Mouse (Mus musculus): ENCODE measurements around the gene Msh6. TPM values are rescaled to one million over a fixed set of nuclear protein-coding genes. Genes with fewer than 3 reads are reported as not detected.
"Not testable (repeated sequence)": the region's sequence is repeated elsewhere in the genome, so short reads cannot be mapped to it uniquely, and the experiment has no call there.

The Msh6 gene
- total and polyA plus RNA-seq, 3 experiments: 126 to 167 (median 144) TPM

GRCm38 (mm10) chr17:87971696-87972591 is 2.9 kb upstream of the Msh6 start:
- peaks cover 0 to 12% of the 10 kb centered on the region in 2 experiments; a peak in 2 of 4 replicates for H3K36me3 ChIP-seq (ENCODE audit: control insufficient read depth in 1 of 2, insufficient read depth in 2 of 2, low read length in 2 of 2)
- peak overlapping the region; percentile 39 for H3K9ac ChIP-seq (ENCODE audit: control insufficient read depth, low read depth, low read length, poor library complexity, severe bottlenecking)
- 0 out of 2 replicates have a peak, but pooled peaks have one; percentile 32 for TF ChIP-seq SIN3A (IDR thresholded peaks at IDR 0.05; ENCODE audit: low read length)
- TF ChIP-seq E2F4 (IDR thresholded peaks at IDR 0.05; ENCODE audit: borderline replicate concordance, low read depth, low read length): 0 out of 2 replicates have a peak, but pooled peaks have one; percentile 31
- peak; percentile 66 for DNase-seq (ENCODE audit: low read depth, low spot score)
- peaks cover 20% of the 10 kb centered on the region for H3K79me2 ChIP-seq (ENCODE audit: control insufficient read depth, insufficient read depth, low read length, poor library complexity)
- not testable (repeated sequence) for H3K27me3 ChIP-seq (ENCODE audit: control insufficient read depth in 1 of 2, insufficient read depth in 2 of 2, low read length in 2 of 2); H3K4me1 ChIP-seq (ENCODE audit: control insufficient read depth in 1 of 2, insufficient read depth in 2 of 2, low read length in 2 of 2); H3K9me3 ChIP-seq (replicated peaks; ENCODE audit: insufficient read depth, low read length)
- H3K27ac ChIP-seq (ENCODE audit: control insufficient read depth, low read depth, low read length): peak overlapping the region; percentile 95
- H3K4me3 ChIP-seq (ENCODE audit: control insufficient read depth in 1 of 2, insufficient read depth in 1 of 2, low read depth in 2 of 2, low read length in 2 of 2): peak overlapping the region; percentile 14 to 43; a peak in 2 of 4 replicates

- Histone ChIP-seq H3K27me3 (ENCODE audit: control insufficient read depth in 1 of 2, insufficient read depth in 2 of 2, low read length in 2 of 2) (no peaks in the 10 kb centered on the region), H3K4me1 (ENCODE audit: control insufficient read depth in 1 of 2, insufficient read depth in 2 of 2, low read length in 2 of 2) (peaks cover 5 to 11% of the 10 kb centered on the region in 2 experiments; a peak in 3 of 4 replicates), H3K9me3 (replicated peaks; ENCODE audit: insufficient read depth, low read length) (no peaks in the 10 kb centered on the region), H3K9ac (ENCODE audit: control insufficient read depth, low read depth, low read length, poor library complexity, severe bottlenecking) (no peak overlapping the region), H3K27ac (ENCODE audit: control insufficient read depth, low read depth, low read length) (peak overlapping the region; percentile 91; the same call in 1 of the 2 replicates), H3K36me3 (ENCODE audit: control insufficient read depth in 1 of 2, insufficient read depth in 2 of 2, low read length in 2 of 2) (peaks cover 6 to 21% of the 10 kb centered on the region in 2 experiments), H3K79me2 (ENCODE audit: control insufficient read depth, insufficient read depth, low read length, poor library complexity) (peaks cover 29% of the 10 kb centered on the region), H3K4me3 (ENCODE audit: control insufficient read depth in 1 of 2, insufficient read depth in 1 of 2, low read depth in 2 of 2, low read length in 2 of 2) (no peak overlapping the region)
- no peak for DNase-seq (ENCODE audit: low read depth, low spot score)
- no peak for TF ChIP-seq JUND (IDR thresholded peaks at IDR 0.05; ENCODE audit: low read depth, low read length)
- TF ChIP-seq MAFK (IDR thresholded peaks at IDR 0.05; ENCODE audit: borderline replicate concordance, low read depth, low read length): no peak
- TF ChIP-seq RCOR1 (IDR thresholded peaks at IDR 0.05; ENCODE audit: low read depth, low read length): no peak
- TF ChIP-seq USF2 (IDR thresholded peaks at IDR 0.05; ENCODE audit: borderline replicate concordance in 1 of 2, insufficient read depth in 1 of 2, low read depth in 1 of 2, low read length in 2 of 2): no peak
- TF ChIP-seq MAZ (IDR thresholded peaks at IDR 0.05; ENCODE audit: low read depth, low read length): no peak
- no peak for TF ChIP-seq UBTF (IDR thresholded peaks at IDR 0.05; ENCODE audit: borderline replicate concordance, insufficient read depth, low read depth, low read length)
- no peak for TF ChIP-seq POLR2AphosphoS5 (IDR thresholded peaks at IDR 0.05; ENCODE audit: borderline replicate concordance, low read depth, low read length)
- no peak for TF ChIP-seq GABPA (IDR thresholded peaks at IDR 0.05; ENCODE audit: low read depth, low read length)
- TF ChIP-seq GATA1 (IDR thresholded peaks at IDR 0.05; ENCODE audit: low read depth, low read length): no peak
- TF ChIP-seq ZC3H11A (IDR thresholded peaks at IDR 0.05; ENCODE audit: low read depth, low read length): no peak
- no peak for TF ChIP-seq E2F4 (IDR thresholded peaks at IDR 0.05; ENCODE audit: borderline replicate concordance, low read depth, low read length)
- TF ChIP-seq POLR2A (IDR thresholded peaks at IDR 0.05; ENCODE audit: control insufficient read depth in 1 of 2, insufficient read depth in 1 of 2, low read depth in 1 of 2, low read length in 2 of 2, poor library complexity in 1 of 2): no peak
- no peak for TF ChIP-seq USF1 (IDR thresholded peaks at IDR 0.05; ENCODE audit: low read depth, low read length)
- TF ChIP-seq CTCF (IDR thresholded peaks at IDR 0.05 in 2 of 3, conservative IDR thresholded peaks at IDR 0.05 in 1 of 3; ENCODE audit: control insufficient read depth in 1 of 3, insufficient read depth in 1 of 3, low read depth in 2 of 3, low read length in 3 of 3, poor library complexity in 1 of 3, severe bottlenecking in 1 of 3): no peak
- no peak for TF ChIP-seq HCFC1 (IDR thresholded peaks at IDR 0.05; ENCODE audit: low read depth, low read length)
These were observed 2.0 kb upstream of the Msh6 start for GRCm38 (mm10) chr17:87972856-87973255.

Data from MEL (cell line).